Mouse (Mus musculus) urinary bladder, postnatal 4 days (tissue): ENCODE data around the gene Ercc6l2.

Experiments
- DNase-seq, 2 experiments: peaks; one replicate each; pipeline ENCODE4 v3.0.0; 2021 to 2022; ENCODE audit warnings: low spot score in 2 of 2

Gene Ercc6l2

GRCm38 (mm10) chr13:63814746-63815681, at the start of gene Ercc6l2:
Gene Ercc6l2 (plus strand): TSS chr13:63815240.
- DNase-seq, result peak; percentile 98 to 99

- DNase-seq, result no peak
Observed at GRCm38 (mm10) chr13:63766065-63766464, 49.0 kb upstream of the Ercc6l2 start.

GRCm38 (mm10) chr13:63771009-63771408, 44.0 kb upstream of the Ercc6l2 start:
- DNase-seq, result no peak

GRCm38 (mm10) chr13:63778925-63779324, 36.1 kb upstream of the Ercc6l2 start:
- no peak for DNase-seq

- DNase-seq, result peak in 1 of 2 experiments; percentile 29
Observed at GRCm38 (mm10) chr13:63779376-63780291, 35.4 kb upstream of the Ercc6l2 start.

GRCm38 (mm10) chr13:63792234-63792831, 22.7 kb upstream of the Ercc6l2 start:
- no peak for DNase-seq

- no peak for DNase-seq
Observed at GRCm38 (mm10) chr13:63793345-63794308, 21.4 kb upstream of the Ercc6l2 start.

GRCm38 (mm10) chr13:63798677-63799076, 16.4 kb upstream of the Ercc6l2 start:
- no peak for DNase-seq

GRCm38 (mm10) chr13:63799940-63800339, 15.1 kb upstream of the Ercc6l2 start:
- DNase-seq, result no peak

GRCm38 (mm10) chr13:63801289-63801688, 13.8 kb upstream of the Ercc6l2 start:
- no peak for DNase-seq

- no peak for DNase-seq
Observed at GRCm38 (mm10) chr13:63807233-63807632, 7.8 kb upstream of the Ercc6l2 start.

- DNase-seq, result no peak
Observed at GRCm38 (mm10) chr13:63807979-63808378, 7.1 kb upstream of the Ercc6l2 start.

GRCm38 (mm10) chr13:63811477-63811876, 3.6 kb upstream of the Ercc6l2 start:
- no peak for DNase-seq

- no peak for DNase-seq
Observed at GRCm38 (mm10) chr13:63815931-63816330, 891 bp downstream of the Ercc6l2 start.

- no peak for DNase-seq
Observed at GRCm38 (mm10) chr13:63845758-63846157, 30.7 kb downstream of the Ercc6l2 start.

- no peak for DNase-seq
Observed at GRCm38 (mm10) chr13:63850308-63851011, 35.4 kb downstream of the Ercc6l2 start.

- no peak for DNase-seq
Observed at GRCm38 (mm10) chr13:63872585-63873282, 57.7 kb downstream of the Ercc6l2 start.

- no peak for DNase-seq
Observed at GRCm38 (mm10) chr13:63877138-63877537, 62.1 kb downstream of the Ercc6l2 start.

GRCm38 (mm10) chr13:63879105-63879863, 64.2 kb downstream of the Ercc6l2 start:
- DNase-seq, result no peak
